Mouse (Mus musculus) G1E (cell line): ENCODE data around the gene Tepsin. TPM values are rescaled to one million over a fixed set of nuclear protein-coding genes. Genes with fewer than 3 reads are reported as not detected.

Source experiments
- ATAC-seq: 2 replicates; pipeline ENCODE4 v1.8.0; 2016; ENCODE audit warnings: mild to moderate bottlenecking; ENCODE audit not compliant: insufficient number of reproducible peaks, poor library complexity, low FRiP score, severe bottlenecking; ENCODE audit errors: extremely low read depth
- DNase-seq: peaks from one replicate; pipeline ENCODE4 v3.0.0; 2012; ENCODE audit warnings: low spot score
- H3K27me3 ChIP-seq: 2 replicates; pipeline ENCODE4 v1.6.1; 2012; ENCODE audit warnings: mild to moderate bottlenecking, low read length, inconsistent platforms; ENCODE audit not compliant: insufficient read depth
- H3K36me3 ChIP-seq: replicated peaks from 2 replicates; pipeline ENCODE3; 2012; ENCODE audit warnings: mild to moderate bottlenecking, inconsistent platforms
- H3K4me1 ChIP-seq: 2 replicates; pipeline ENCODE4 v1.6.1; 2012; ENCODE audit warnings: low read depth, low read length, inconsistent platforms, mixed read lengths; ENCODE audit not compliant: insufficient read depth
- H3K4me3 ChIP-seq: 2 replicates; pipeline ENCODE4 v1.5.1; 2012; ENCODE audit warnings: low read depth, mild to moderate bottlenecking, inconsistent platforms, low read length, moderate library complexity, mixed read lengths
- H3K9me3 ChIP-seq: replicated peaks from 2 replicates; pipeline ENCODE4 v1.6.1; 2012; ENCODE audit warnings: inconsistent platforms
- CTCF ChIP-seq: IDR thresholded peaks from 2 replicates; pipeline ENCODE4 v1.5.1; 2012; ENCODE audit warnings: low read depth, low read length, inconsistent platforms, mixed read lengths
- GATA1 ChIP-seq: IDR thresholded peaks from 2 replicates; pipeline ENCODE4 v1.6.1; 2012; ENCODE audit warnings: borderline replicate concordance, low read length, inconsistent platforms, mixed read lengths
- GATA2 ChIP-seq: IDR thresholded peaks from 2 replicates; pipeline ENCODE4 v1.6.1; 2012; ENCODE audit warnings: low read depth, low read length, inconsistent platforms, borderline replicate concordance
- POLR2AphosphoS5 ChIP-seq: IDR thresholded peaks from 2 replicates; pipeline ENCODE4 v1.6.1; 2012; ENCODE audit warnings: low read depth, low read length, inconsistent platforms; ENCODE audit not compliant: insufficient replicate concordance
- TAL1 ChIP-seq: conservative IDR thresholded peaks from 2 replicates; pipeline ENCODE4 v1.6.1; 2012; ENCODE audit warnings: low read depth, low read length, inconsistent platforms, mixed read lengths
- polyA plus RNA-seq: library from polyadenylated mRNA; stranded (reverse); fragments of >175 nt; gene quantifications from 2 replicates; pipeline ENCODE4 v1.2.3, GENCODE M21; 2012
- total RNA-seq, 2 experiments: library from RNA; stranded (forward) in 1 of 2; stranded (reverse) in 1 of 2; fragments of 200-1000 nt in 1 of 2; fragments of >200 nt in 1 of 2; fragmentation: Nextera tagmentation in 1 of 2; gene quantifications; 2 replicates each; pipeline ENCODE4 v1.2.3; 2014 to 2017

Tepsin gene
- total and polyA plus RNA-seq, 3 experiments = 14.2 to 24.3 (median 15.7) TPM

- no peaks in the 10 kb centered on the region for H3K27me3 ChIP-seq
- H3K4me1 ChIP-seq = peaks cover 7% of the 10 kb centered on the region; the same call in 1 of the 2 replicates
- peaks cover 100% of the 10 kb centered on the region for H3K36me3 ChIP-seq
- no peak overlapping the region for H3K4me3 ChIP-seq
- no peaks in the 10 kb centered on the region for H3K9me3 ChIP-seq
- ATAC-seq (no peak), DNase-seq (no peak)
- TF ChIP-seq GATA2 (no peak), POLR2AphosphoS5 (no peak), GATA1 (no peak), TAL1 (no peak), CTCF (no peak)
These were observed 13.6 kb upstream of the Tepsin start for GRCm38 (mm10) chr11:120112136-120112535.

- H3K36me3 ChIP-seq = peaks cover 100% of the 10 kb centered on the region
- no peaks in the 10 kb centered on the region for H3K27me3 ChIP-seq
- TF ChIP-seq POLR2AphosphoS5 (no peak), GATA1 (no peak), GATA2 (no peak), TAL1 (no peak), CTCF (peak; percentile 91)
- no peak for ATAC-seq
- no peak overlapping the region for H3K4me3 ChIP-seq
- H3K4me1 ChIP-seq = peaks cover 7% of the 10 kb centered on the region; the same call in 1 of the 2 replicates
- DNase-seq = peak; percentile 38
- H3K9me3 ChIP-seq = no peaks in the 10 kb centered on the region
These were observed 12.5 kb upstream of the Tepsin start for GRCm38 (mm10) chr11:120111033-120111432.

- H3K4me3 ChIP-seq = no peak overlapping the region
- TF ChIP-seq POLR2AphosphoS5 = no peak
- no peak for TF ChIP-seq TAL1
- TF ChIP-seq GATA1 = no peak
- TF ChIP-seq GATA2 = no peak
- TF ChIP-seq CTCF = no peak; the same call in 1 of the 2 replicates
- no peaks in the 10 kb centered on the region for H3K9me3 ChIP-seq
- peaks cover 7% of the 10 kb centered on the region; the same call in 1 of the 2 replicates for H3K4me1 ChIP-seq
- no peak for DNase-seq
- peaks cover 100% of the 10 kb centered on the region for H3K36me3 ChIP-seq
- no peak for ATAC-seq
- no peaks in the 10 kb centered on the region for H3K27me3 ChIP-seq
These were observed 12.0 kb upstream of the Tepsin start for GRCm38 (mm10) chr11:120110554-120110953.

- TF ChIP-seq TAL1 = no peak
- no peak for TF ChIP-seq CTCF
- no peak for TF ChIP-seq GATA2
- TF ChIP-seq GATA1 = no peak
- TF ChIP-seq POLR2AphosphoS5 = no peak
- no peak for DNase-seq
- Histone ChIP-seq H3K4me3 (no peak overlapping the region), H3K36me3 (peaks cover 100% of the 10 kb centered on the region), H3K27me3 (no peaks in the 10 kb centered on the region), H3K9me3 (no peaks in the 10 kb centered on the region), H3K4me1 (peaks cover 11% of the 10 kb centered on the region)
- no peak for ATAC-seq
These were observed 11.2 kb upstream of the Tepsin start for GRCm38 (mm10) chr11:120109558-120110210.

GRCm38 (mm10) chr11:120107796-120108195 is 9.3 kb upstream of the Tepsin start:
- no peak for DNase-seq
- TF ChIP-seq POLR2AphosphoS5 (no peak), TAL1 (no peak), GATA2 (no peak), GATA1 (no peak), CTCF (no peak)

GRCm38 (mm10) chr11:120107026-120107425 is 8.5 kb upstream of the Tepsin start:
- ATAC-seq (no peak), DNase-seq (no peak)
- TF ChIP-seq POLR2AphosphoS5 = no peak
- TF ChIP-seq CTCF = no peak
- no peak for TF ChIP-seq GATA2
- TF ChIP-seq TAL1 = no peak
- no peak for TF ChIP-seq GATA1
- Histone ChIP-seq H3K36me3 (peaks cover 95% of the 10 kb centered on the region), H3K27me3 (no peaks in the 10 kb centered on the region), H3K4me3 (no peak overlapping the region), H3K4me1 (peaks cover 34% of the 10 kb centered on the region), H3K9me3 (no peaks in the 10 kb centered on the region)

More at GRCm38 (mm10) chr11:120107796-120108195, 9.3 kb upstream of the Tepsin start:
- Histone ChIP-seq H3K27me3 (no peaks in the 10 kb centered on the region), H3K36me3 (peaks cover 97% of the 10 kb centered on the region), H3K4me1 (peaks cover 26% of the 10 kb centered on the region), H3K4me3 (no peak overlapping the region), H3K9me3 (no peaks in the 10 kb centered on the region)
- ATAC-seq = no peak
